Mouse (Mus musculus) ES-Bruce4 (cell line): ENCODE results near the gene Pxylp1.

Experiments used
- CTCF ChIP-seq: IDR thresholded peaks from one replicate; pipeline ENCODE4 v1.8.1; 2011; ENCODE audit warnings: low read depth, low read length
- EP300 ChIP-seq: IDR thresholded peaks from 2 replicates; pipeline ENCODE4 v1.6.1; 2011; ENCODE audit warnings: low read depth, low read length; ENCODE audit not compliant: insufficient read depth
- POLR2A ChIP-seq: IDR thresholded peaks from one replicate; pipeline ENCODE4 v1.8.1; 2011; ENCODE audit warnings: low read length; ENCODE audit not compliant: insufficient read depth

GRCm38 (mm10) chr9:96837781-96838420 lies 54.6 kb downstream of the Pxylp1 start:
- TF ChIP-seq CTCF: no peak
- no peak for TF ChIP-seq POLR2A
- TF ChIP-seq EP300: no peak
